Mouse (Mus musculus): ENCODE results near the gene Rhbdd1.

Rhbdd1 gene

DNA sequence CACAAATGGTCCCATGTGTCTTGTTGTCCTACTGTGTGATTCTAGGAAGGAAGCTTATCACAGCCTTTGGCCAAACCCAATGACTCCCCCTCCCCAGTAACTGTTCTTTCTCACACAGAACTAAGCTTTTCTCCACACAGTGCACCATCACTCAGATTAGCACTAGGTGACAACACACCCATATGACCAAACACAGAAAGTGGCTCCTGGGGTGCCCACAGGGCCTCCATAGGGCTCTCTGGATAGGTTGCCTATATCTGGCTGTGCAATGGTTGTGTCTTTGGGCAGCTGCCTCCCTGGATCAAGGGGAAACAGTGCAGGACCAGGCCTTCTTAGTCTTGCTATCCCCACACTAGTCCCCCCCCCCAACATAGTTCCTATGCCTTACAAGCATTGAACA, 157.2 kb downstream of the Rhbdd1 start:
- in situ Hi-C loops (cut with MboI; ENCODE audit: unreplicated experiment in 2 of 2) = loop anchor here (5.0 to 10.0 kb wide), 3 partner anchors 179 to 1159 kb away; partner anchors contain the start of gene Irs1 (in 1 of the 2)

DNA sequence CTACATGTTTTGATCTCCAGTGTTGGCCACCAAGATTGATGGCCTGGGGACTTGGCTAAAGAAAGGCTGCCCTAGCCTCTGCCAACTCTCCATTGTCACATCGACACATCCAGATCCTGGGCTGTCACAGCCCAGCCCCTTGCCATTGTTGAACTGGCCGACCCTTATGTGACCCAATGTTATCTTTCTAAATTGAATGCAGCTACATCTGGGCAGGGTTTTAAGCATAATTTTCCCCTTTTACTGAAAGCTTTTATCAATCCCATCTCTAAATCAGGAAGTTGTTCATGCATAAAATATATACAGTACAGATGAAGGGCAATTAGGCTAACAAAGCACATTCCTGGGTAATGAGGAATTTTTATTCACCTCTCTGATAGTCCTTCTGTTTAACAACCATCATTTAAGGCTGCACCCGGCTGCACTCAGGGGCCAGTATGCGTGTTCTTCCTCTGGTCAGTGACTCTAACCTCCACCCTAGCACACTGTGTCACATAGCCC, 158.3 kb downstream of the Rhbdd1 start:
- in situ Hi-C loops (cut with MboI; ENCODE audit: unreplicated experiment in 2 of 2) = loop anchor here (5.0 to 10.0 kb wide), 3 partner anchors 180 to 1160 kb away; partner anchors contain the start of gene Irs1 (in 1 of the 2)

DNA sequence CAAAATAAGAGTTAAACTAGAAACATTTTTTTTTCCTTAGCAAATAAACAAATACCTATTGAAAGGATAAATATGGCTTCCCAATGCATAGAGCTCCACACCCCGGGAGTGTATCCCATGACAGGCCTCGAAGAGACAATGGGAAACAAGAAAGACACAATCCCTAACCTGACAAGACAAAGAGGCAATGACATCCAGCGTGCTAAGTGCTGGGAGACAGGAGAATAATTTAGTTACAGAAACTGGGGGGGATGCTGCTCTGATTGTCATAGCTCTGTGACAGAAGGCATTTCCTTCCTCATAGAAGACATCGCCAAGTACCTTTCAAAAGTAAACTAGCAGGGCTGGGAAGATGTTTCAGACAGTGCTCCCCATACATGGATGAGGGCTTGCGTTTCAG, 159.0 kb downstream of the Rhbdd1 start:
- in situ Hi-C loops (cut with MboI; ENCODE audit: unreplicated experiment in 2 of 2) = loop anchor here in 1 of 2 experiments (10.0 kb wide), 2 partner anchors 180 to 1160 kb away; partner anchors contain the start of gene Irs1

DNA sequence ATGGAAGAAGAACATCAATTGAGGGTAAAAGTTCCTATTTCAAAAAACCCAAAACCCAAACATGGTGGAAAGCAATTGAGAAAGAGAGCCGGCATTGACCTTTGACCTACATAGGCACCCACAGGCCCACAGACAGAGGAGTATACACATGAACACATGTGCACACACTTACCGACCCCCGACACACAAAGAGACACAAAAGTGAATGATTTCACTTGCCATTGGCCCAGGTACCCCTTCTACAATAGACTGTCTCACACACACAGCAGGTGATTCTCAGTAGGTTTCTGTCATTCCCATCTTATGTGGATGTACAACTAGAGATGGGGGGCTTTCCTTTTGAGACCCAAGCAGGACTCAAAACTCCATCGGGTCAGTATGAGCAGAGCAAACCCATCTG, 159.6 kb downstream of the Rhbdd1 start:
- in situ Hi-C loops (cut with MboI; ENCODE audit: unreplicated experiment in 2 of 2) = loop anchor here in 1 of 2 experiments (10.0 kb wide), 2 partner anchors 181 to 1161 kb away; partner anchors contain the start of gene Irs1

DNA sequence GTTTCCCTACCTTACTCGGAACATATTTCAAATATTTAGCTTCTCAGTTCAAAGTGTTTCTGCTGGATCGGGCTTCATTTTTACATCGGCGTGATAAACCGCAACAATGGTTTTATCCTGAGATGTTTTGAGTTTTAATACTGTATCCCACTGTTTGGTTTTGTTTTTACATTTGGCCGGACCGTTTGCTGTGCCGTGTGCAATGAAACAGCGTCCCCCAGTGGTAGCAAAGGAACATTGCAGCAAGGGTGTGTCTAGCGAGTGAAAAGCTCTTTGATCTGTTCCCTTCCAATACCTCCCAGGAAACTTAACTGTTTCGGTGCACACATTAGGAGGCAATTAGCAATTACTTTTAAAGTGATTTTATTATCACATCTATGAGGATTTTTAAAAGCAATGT, 160.0 kb downstream of the Rhbdd1 start:
- in situ Hi-C loops (cut with MboI; ENCODE audit: unreplicated experiment in 2 of 2) = loop anchor here in 1 of 2 experiments (10.0 kb wide), 2 partner anchors 181 to 1161 kb away; partner anchors contain the start of gene Irs1

DNA sequence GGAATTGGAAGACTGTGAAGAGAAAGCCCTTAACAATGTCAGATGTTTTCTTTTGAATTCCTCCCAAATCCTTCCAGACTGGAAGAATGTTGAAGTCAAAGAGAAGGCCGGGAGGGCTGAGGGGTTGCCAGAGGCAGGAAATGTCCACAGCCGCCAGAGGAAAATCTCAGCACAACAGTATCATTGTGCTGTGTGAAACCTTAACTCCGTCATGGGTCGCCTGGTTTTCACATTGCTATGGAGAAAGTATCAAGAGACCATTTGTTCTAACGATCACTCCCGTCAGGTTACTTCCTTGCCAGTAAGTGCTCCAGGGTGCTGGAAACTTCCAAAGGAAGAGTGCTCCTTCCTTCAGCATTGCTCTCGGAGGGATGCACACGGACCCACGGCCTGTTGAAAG, 160.5 kb downstream of the Rhbdd1 start:
- in situ Hi-C loops (cut with MboI; ENCODE audit: unreplicated experiment in 2 of 2) = loop anchor here in 1 of 2 experiments (10.0 kb wide), 2 partner anchors 182 to 1162 kb away; partner anchors contain the start of gene Irs1

DNA sequence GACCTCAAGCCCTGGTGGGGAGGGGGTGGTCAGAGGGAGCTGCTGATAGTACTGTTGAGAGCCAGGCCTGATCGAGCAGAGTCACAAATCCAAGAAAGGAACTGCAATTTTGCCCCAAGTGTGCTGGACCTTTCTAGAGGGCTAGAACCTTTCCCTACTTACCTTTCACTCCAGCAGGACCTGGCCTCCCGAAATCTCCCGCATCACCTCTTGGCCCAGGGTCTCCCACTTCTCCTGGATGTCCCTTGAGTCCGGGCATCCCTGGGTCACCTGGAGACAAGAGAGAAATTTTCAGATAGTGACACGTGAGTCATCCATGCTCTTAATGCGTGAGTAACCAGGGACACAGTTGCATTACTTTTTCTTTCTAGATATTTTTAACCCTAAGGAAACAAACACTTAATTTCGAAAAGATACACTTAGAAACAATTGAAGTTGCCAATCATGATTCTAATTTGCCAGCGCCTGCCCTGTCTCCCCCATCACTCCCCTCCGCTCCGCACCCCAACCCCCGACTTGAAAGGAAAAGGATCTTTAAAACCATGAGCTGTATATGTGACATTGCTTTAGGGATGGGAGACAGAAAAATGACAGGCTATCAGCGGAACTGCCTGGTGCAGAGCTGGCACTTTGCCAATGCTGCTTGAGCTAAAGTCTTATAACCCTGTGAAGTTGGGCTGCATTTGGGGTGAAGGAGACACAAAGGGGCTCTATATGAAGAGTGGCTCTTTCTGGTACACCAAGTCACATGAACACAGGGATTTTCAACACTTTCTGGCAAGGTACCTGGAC, 163.6 kb downstream of the Rhbdd1 start:
- in situ Hi-C loops (cut with MboI; ENCODE audit: unreplicated experiment in 2 of 2) = loop anchor here in 1 of 2 experiments (10.0 kb wide), 2 partner anchors 185 to 1165 kb away; partner anchors contain the start of gene Irs1

DNA sequence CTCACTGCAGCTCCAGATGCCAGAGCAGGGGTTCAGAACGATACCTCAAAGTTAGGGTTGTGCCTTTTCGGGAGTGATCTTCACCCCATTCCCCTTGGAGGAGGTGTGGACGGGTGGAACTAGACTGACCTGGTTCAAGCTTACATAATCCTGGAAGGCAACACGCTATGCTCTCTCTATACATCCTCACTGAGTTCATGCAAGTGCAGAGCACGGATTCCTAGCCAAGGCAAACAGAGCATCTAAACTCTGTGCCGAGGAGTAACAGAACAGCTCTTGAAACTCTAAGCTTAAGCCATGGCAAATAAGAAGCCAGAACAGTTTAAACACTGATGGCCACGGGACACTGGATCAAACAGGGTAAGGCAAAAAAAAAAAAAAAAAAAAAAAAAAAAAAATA, 166.1 kb downstream of the Rhbdd1 start:
- in situ Hi-C loops (cut with MboI; ENCODE audit: unreplicated experiment in 2 of 2) = no loop called here

DNA sequence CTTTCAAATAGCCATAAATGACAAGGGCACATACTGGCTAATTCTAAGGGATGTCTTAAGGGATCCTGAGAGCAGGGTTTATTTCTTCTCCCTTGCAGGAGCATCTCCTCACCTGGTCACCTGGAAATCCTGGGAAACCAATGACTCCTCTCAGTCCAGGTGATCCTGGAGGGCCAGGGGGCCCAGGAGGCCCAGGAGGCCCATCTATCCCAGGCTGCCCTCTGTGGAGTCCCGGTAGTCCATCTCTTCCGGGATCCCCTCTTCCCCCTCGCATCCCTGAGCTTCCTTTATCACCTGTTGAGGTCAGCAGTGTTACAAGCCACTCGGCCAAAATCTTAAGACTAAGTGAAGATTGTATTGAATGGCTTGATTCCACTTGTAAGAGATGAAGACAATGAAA, 170.1 kb downstream of the Rhbdd1 start:
- in situ Hi-C loops (cut with MboI; ENCODE audit: unreplicated experiment in 2 of 2) = no loop called here

DNA sequence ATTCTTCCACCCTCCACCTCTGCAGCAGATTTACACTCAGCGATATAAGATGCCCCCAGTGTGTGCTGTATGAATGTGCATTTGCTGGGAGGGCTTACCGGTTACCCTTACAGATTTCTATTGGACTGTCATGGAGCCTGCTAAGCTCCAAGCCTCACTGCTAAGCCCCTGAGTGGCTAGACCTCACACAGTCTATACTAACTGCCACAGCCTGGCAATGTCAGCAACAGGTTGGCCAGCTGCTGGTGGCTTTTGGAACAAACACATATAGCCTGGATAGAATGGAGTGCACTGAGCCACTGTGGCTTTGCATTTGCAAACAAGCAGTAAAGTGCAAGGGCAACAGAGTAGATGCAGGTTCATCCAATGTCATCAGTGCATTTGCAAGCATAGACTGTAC, 175.7 kb downstream of the Rhbdd1 start:
- in situ Hi-C loops (cut with MboI; ENCODE audit: unreplicated experiment in 2 of 2) = no loop called here

All from v-Abl transformed pro-B cells (cell line).